Comparison of ENCODE assay signal across 18 mouse cellular contexts in the genomic region with DNA sequence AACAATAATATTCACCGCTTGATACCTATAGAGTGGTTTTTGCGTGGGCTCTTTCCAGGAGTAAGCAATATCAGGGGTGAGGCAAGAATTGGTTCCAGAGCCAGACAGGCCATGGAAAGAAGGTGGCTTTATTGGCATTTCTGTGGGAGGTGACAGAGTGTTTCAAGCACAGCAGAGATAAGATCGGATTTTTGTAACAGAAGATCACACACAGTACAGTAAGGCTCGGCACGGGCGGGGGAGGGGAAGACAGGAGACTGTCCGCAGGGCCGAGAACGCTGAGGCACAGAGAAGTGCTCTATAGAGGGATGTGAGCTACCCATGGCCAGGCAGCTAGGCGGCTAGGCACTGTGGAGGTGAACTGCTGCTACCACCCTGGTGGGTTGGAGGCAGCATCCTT. TPM values are rescaled to one million over a fixed set of nuclear protein-coding genes. Genes with fewer than 3 reads are reported as not detected.
A peak's percentile ranks its signal among the peaks of the same experiment; 100 is the strongest.
DNase-seq lines count a peak whose midpoint lies in the region; ATAC-seq lines count a peak whose summit lies in the region.
"Had no signal": no experiment of that assay in that cellular context is flagged by ENCODE, and none has a peak within 500 bp of the region (broad histone marks: within the 10 kb centered on the region; RNA-seq: fewer than 3 reads in every experiment).

No protein-coding gene starts in this region.

- peaks cover 0 to 9% of the 10 kb centered on the region in 2 experiments; a peak in 3 of 4 replicates for H3K4me1 ChIP-seq in heart, embryonic 14.5 days (ENCODE audit: control insufficient read depth in 2 of 2, insufficient read depth in 2 of 2, low read length in 2 of 2)
- peaks cover 2% of the 10 kb centered on the region; the same call in 1 of the 2 replicates for H3K4me1 ChIP-seq in liver, embryonic 16.5 days (ENCODE audit: control insufficient read depth, low read depth, low read length)
- H3K4me1 ChIP-seq: forebrain, embryonic 15.5 days; hindbrain, embryonic 12.5 days had no signal

- peaks cover 9% of the 10 kb centered on the region for H3K9me3 ChIP-seq in heart, embryonic 14.5 days (ENCODE audit: control insufficient read depth, low read length)
- H3K9me3 ChIP-seq in liver, embryonic 16.5 days (replicated peaks; ENCODE audit: control insufficient read depth, low read length), result no peaks in the 10 kb centered on the region
- H3K9me3 ChIP-seq: embryonic facial prominence, embryonic 13.5 days; forebrain, embryonic 15.5 days had no signal

- no peak for DNase-seq in heart, postnatal 10 days
- DNase-seq in thymus, postnatal 4 days, result peak; percentile 54
- no peak for DNase-seq in thymus, postnatal 25 days
- peak; percentile 92 for DNase-seq in gonadal fat pad, adult 2 months (ENCODE audit: low read depth)
- DNase-seq in retina, embryonic 14.5 days (ENCODE audit: low spot score), result no peak
- DNase-seq: adrenal gland, adult 2 months; cerebellum, adult 8-10 months; gastrocnemius, postnatal 14 days; layer of hippocampus, postnatal 36 days; lung, embryonic 14.5 days; lung, postnatal 36 days; thymus, postnatal 36 days had no signal

- WGBS in heart, embryonic 14.5 days, result 25% methylated on average over 10 of the region's 10 CpGs
- WGBS in liver, embryonic 16.5 days (ENCODE audit: insufficient replicate concordance), result 31% methylated on average over 10 of the region's 10 CpGs

- no peak overlapping the region for H3K4me3 ChIP-seq in heart, embryonic 14.5 days (ENCODE audit: control insufficient read depth in 1 of 2, insufficient read depth in 1 of 2, low read depth in 1 of 2, low read length in 2 of 2)
- H3K4me3 ChIP-seq in liver, embryonic 16.5 days (ENCODE audit: low read depth, low read length), result no peak overlapping the region
- H3K4me3 ChIP-seq: embryonic facial prominence, embryonic 13.5 days; forebrain, embryonic 15.5 days; heart, embryonic 15.5 days; hindbrain, embryonic 12.5 days had no signal

- H3K36me3 ChIP-seq in heart, embryonic 14.5 days (ENCODE audit: control insufficient read depth, insufficient read depth, low read length), result no peaks in the 10 kb centered on the region
- no peaks in the 10 kb centered on the region for H3K36me3 ChIP-seq in liver, embryonic 16.5 days (ENCODE audit: control insufficient read depth, insufficient read depth)
- H3K36me3 ChIP-seq: embryonic facial prominence, embryonic 13.5 days; forebrain, embryonic 15.5 days; heart, embryonic 15.5 days; hindbrain, embryonic 12.5 days had no signal

- H3K27ac ChIP-seq in heart, embryonic 14.5 days (replicated peaks in 1 of 2; ENCODE audit: control insufficient read depth in 1 of 2, insufficient read depth in 1 of 2, low read depth in 2 of 2, low read length in 2 of 2), result no peak overlapping the region
- H3K27ac ChIP-seq in liver, embryonic 16.5 days (ENCODE audit: low read length), result no peak overlapping the region
- H3K27ac ChIP-seq: embryonic facial prominence, embryonic 13.5 days; forebrain, embryonic 15.5 days; heart, embryonic 15.5 days; hindbrain, embryonic 12.5 days had no signal

- no peaks in the 10 kb centered on the region for H3K27me3 ChIP-seq in heart, embryonic 14.5 days (ENCODE audit: control insufficient read depth, insufficient read depth, low read length)
- H3K27me3 ChIP-seq in liver, embryonic 16.5 days (ENCODE audit: control insufficient read depth, insufficient read depth, low read depth, low read length), result no peaks in the 10 kb centered on the region
- H3K27me3 ChIP-seq: embryonic facial prominence, embryonic 13.5 days; forebrain, embryonic 15.5 days; heart, embryonic 15.5 days; hindbrain, embryonic 12.5 days had no signal

- intact Hi-C loops in heart, postnatal 10 days (cut with DNase I), result no loop called here

- peak; percentile 50; the same call in 1 of the 2 replicates for ATAC-seq in heart, embryonic 14.5 days (ENCODE audit: insufficient number of reproducible peaks, insufficient read depth, low FRiP score, low read depth)
- peak; percentile 50 for ATAC-seq in liver, embryonic 16.5 days (ENCODE audit: low read depth)
- ATAC-seq: forebrain, embryonic 15.5 days had no signal

- H3K4me2 ChIP-seq in heart, embryonic 14.5 days (ENCODE audit: low read length), result no peak overlapping the region
- no peak overlapping the region for H3K4me2 ChIP-seq in liver, embryonic 16.5 days (ENCODE audit: low read depth, low read length)
- H3K4me2 ChIP-seq: embryonic facial prominence, embryonic 13.5 days; forebrain, embryonic 15.5 days; heart, embryonic 15.5 days; hindbrain, embryonic 12.5 days; lung, embryonic 14.5 days had no signal

- no peak overlapping the region for H3K9ac ChIP-seq in heart, embryonic 14.5 days (ENCODE audit: low read length)
- H3K9ac ChIP-seq in liver, embryonic 16.5 days (ENCODE audit: low read depth, low read length), result no peak overlapping the region
- H3K9ac ChIP-seq: embryonic facial prominence, embryonic 13.5 days; forebrain, embryonic 15.5 days; heart, embryonic 15.5 days; hindbrain, embryonic 12.5 days; lung, embryonic 14.5 days had no signal

RNA-seq across cellular contexts. Expression of gene Fry, which starts 53.1 kb away (rescaled TPM):
- 42.2 and 43.5 TPM in 2 replicates for polyA plus RNA-seq in heart, embryonic 14.5 days (2014; fragmentation: Nextera tagmentation; extraction: Ambion mirVana)
- 100 to 1,000 TPM; 153 to 196 TPM for total RNA-seq in heart, postnatal 10 days (2021)
- 51.6 and 53.3 TPM in 2 replicates for polyA plus RNA-seq in gonadal fat pad, adult 2 months (2012; rRNA removed)
- polyA plus RNA-seq in liver, embryonic 16.5 days (2015; fragmentation: Nextera tagmentation; extraction: Ambion mirVana), result 2.1 and 2.7 TPM in 2 replicates

Comparison
In these comparisons a context has a peak if more than half of its experiments do, and no peak if none do; other contexts are left out.
1. DNase-seq: peak in thymus, postnatal 4 days (single experiment) and gonadal fat pad, adult 2 months (single experiment); none in heart, postnatal 10 days (0 of 2), thymus, postnatal 25 days (single experiment) and retina, embryonic 14.5 days (single experiment).
2. RNA of gene Fry, which starts 53.1 kb away (polyA plus RNA-seq): 51.6 to 53.3 TPM in gonadal fat pad, adult 2 months and 42.2 to 43.5 TPM in heart, embryonic 14.5 days; 2.1 to 2.7 TPM in liver, embryonic 16.5 days; every median in the first group is over 10 times any median in the second.